Mouse (Mus musculus) kidney, postnatal 10 days (tissue): ENCODE results near the gene Yy1.

Experiments used
- DNase-seq: peaks from one replicate; pipeline ENCODE4 v3.0.0; 2021; ENCODE audit warnings: mixed read lengths

The Yy1 gene

DNA sequence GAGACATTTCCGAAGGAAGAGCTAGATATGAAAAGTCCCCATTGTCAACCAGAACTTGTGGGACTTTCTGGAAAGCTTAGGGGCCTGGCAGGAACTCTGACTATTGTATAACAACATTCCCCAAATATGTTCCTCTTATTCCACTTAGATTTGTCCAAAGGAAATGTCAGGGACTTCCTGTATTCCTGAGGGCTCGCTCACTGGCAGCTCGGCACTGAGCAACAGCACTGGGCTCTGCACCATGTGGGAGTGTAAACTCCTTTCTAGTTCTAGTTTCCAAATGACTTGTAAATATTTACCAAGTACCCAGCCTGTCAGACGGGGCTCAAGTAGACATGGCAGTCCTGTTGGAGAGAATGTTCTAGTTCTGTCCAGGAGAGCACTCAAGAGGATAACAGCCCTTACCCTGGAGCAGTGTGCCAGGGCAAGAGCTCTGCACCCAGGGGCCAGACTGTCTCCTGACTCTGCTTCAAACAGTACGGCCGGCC, 72.3 kb downstream of the Yy1 start:
- DNase-seq, result no peak

GRCm38 (mm10) chr12:108869575-108869974, 76.8 kb downstream of the Yy1 start:
- no peak for DNase-seq
